Mouse (Mus musculus) left cerebral cortex, postnatal 14 days (tissue): ENCODE results near the gene Slc17a4. TPM values are rescaled to one million over a fixed set of nuclear protein-coding genes. Genes with fewer than 3 reads are reported as not detected.
A peak's percentile ranks its signal among the peaks of the same experiment; 100 is the strongest.

Experiments
- DNase-seq, 2 experiments: peaks; one replicate each; pipeline ENCODE4 v3.0.0; 2021 to 2022; ENCODE audit warnings: low spot score in 2 of 2, mixed read lengths in 1 of 2
- intact Hi-C: fragments of 180-260 bp; cut with DNase I; formaldehyde crosslinking; loops from one replicate; pipeline ENCODE4 v1.15.1; 2025
- total RNA-seq, 2 experiments: library from RNA; stranded (reverse); gene quantifications; 2 replicates each; pipeline ENCODE4 v1.2.3; 2021

Slc17a4 gene
- total RNA-seq, 2 experiments from 2014 or later, result not detected

- no peak for DNase-seq
- intact Hi-C loops, result no loop called here
These were observed 7.9 kb downstream of the Slc17a4 start for GRCm38 (mm10) chr13:23906906-23907305.

- intact Hi-C loops, result no loop called here
- DNase-seq, result no peak
These were observed 16.6 kb downstream of the Slc17a4 start for GRCm38 (mm10) chr13:23898242-23898641.

DNA sequence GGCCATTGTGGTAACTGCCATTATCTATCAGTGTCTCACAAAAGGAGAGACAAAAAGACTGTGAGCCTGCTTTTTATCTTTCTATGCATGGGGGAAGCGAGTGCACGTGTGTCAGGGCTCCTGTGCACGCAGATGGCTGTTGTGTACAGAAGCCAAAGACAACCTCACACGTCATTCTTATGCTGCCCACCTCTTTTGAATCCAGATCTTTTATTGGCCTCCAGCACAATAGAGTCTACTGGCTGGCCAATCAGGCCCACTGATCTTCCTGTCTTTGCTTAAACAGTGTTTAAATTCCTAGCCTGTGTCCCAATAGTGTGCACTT lies 21.6 kb downstream of the Slc17a4 start:
- intact Hi-C loops, result no loop called here
- DNase-seq, result no peak

DNA sequence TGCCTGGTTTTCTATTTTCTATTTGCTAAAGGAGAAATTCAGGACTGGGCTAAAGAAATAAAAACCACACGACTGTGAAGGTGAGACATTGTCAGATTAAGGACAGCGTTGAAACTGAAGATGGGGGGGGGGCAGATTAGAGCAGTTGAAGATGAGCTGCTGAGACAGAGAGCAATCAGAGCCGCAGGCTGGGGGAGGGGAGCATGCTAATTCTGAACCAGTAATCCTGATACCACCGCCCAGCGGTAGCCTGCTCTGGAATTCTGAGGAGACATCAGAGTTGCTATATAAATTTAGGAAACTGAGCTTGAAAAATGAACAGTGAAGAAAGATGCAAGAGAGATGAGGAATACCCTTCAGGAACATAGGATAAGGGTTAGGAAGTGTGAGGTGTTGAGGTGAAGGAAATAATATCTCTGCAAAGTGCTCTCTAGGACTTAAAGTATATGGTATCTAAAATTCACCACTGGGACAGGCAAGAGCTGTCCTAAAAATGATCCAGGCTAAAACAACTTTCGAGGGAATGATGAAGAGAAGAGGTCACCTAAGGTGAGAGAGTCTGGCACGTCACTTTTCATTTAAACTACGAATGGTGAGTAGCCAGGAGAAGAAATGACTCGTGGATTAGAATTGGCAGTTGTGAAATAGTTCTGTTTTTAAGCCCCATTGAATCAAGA lies 22.1 kb downstream of the Slc17a4 start:
- intact Hi-C loops, result no loop called here
- no peak for DNase-seq

- no peak for DNase-seq
- intact Hi-C loops, result loop anchor here (5.0 kb wide), 1 partner anchor 97 kb away; no protein-coding TSS in a partner anchor
These were observed 25.7 kb downstream of the Slc17a4 start for GRCm38 (mm10) chr13:23889011-23889605.

- intact Hi-C loops, result loop anchor here (5.0 kb wide), 1 partner anchor 95 kb away; no protein-coding TSS in a partner anchor
These were observed 27.6 kb downstream of the Slc17a4 start for GRCm38 (mm10) chr13:23887026-23887725.

DNA sequence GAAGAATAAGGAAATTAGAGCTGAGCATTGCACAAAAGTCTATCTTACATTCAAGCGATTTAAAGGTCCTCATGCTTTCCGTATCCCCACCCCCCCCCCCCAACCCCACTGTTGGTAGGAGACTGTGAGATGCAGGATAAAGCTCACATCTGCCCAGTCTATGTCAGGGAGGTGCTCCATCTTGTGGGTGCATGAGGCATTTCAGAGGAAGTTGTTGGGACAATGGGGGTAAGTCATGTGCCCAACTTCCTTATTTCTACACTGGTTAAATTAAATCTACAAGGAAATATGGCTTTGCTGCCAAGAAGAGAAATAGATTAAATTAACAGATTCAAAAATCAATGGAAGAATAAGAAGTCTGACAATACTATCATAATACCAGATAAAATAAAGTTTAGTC lies 29.3 kb downstream of the Slc17a4 start:
- no peak for DNase-seq
- intact Hi-C loops, result loop anchor here (5.0 kb wide), 1 partner anchor 93 kb away; no protein-coding TSS in a partner anchor

More at GRCm38 (mm10) chr13:23887026-23887725, 27.6 kb downstream of the Slc17a4 start:
- DNase-seq, result no peak

GRCm38 (mm10) chr13:23879636-23880035 lies 35.2 kb downstream of the Slc17a4 start:
- intact Hi-C loops, result no loop called here
- DNase-seq, result no peak

GRCm38 (mm10) chr13:23879106-23879505 lies 35.7 kb downstream of the Slc17a4 start:
- intact Hi-C loops, result no loop called here
- DNase-seq, result no peak

- DNase-seq, result no peak
- intact Hi-C loops, result no loop called here
These were observed 41.7 kb downstream of the Slc17a4 start for GRCm38 (mm10) chr13:23873141-23873540.

GRCm38 (mm10) chr13:23869996-23870395 lies 44.8 kb downstream of the Slc17a4 start:
- DNase-seq, result no peak
- intact Hi-C loops, result no loop called here

DNA sequence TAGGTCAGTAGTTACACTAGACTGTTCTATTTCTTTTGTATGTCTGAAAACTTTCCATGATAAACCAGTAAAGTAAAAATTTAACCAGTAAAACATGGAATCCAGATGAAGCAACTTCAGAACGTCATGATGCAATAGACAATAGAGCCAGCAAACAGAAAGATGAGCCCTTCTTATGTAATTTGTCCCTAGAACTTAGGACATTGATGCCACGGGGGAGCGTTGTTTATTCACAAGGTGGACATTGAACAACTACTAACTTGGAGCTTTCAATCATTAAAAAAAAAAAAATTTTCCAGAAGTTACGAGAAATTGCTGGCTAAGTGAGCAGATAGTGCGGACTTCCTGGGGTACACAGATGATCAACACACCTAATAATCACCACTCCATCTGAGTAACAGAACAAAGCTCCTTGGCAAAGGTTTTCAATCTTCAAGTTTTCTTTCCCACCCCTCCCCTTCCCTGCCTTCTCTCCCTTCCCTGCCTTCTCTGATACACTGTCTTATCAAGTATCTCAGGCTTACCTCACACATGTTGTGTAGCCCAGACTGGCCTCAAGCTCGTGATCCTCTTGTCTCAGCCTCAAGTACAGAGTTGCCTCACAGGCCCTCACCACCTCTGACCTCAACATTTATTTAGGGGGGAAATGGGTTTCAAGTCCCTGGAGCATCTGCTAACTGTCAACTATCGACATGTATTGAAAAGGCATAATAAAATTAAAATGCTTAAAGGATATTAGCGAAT lies 45.8 kb downstream of the Slc17a4 start:
- no peak for DNase-seq
- intact Hi-C loops, result no loop called here

DNA sequence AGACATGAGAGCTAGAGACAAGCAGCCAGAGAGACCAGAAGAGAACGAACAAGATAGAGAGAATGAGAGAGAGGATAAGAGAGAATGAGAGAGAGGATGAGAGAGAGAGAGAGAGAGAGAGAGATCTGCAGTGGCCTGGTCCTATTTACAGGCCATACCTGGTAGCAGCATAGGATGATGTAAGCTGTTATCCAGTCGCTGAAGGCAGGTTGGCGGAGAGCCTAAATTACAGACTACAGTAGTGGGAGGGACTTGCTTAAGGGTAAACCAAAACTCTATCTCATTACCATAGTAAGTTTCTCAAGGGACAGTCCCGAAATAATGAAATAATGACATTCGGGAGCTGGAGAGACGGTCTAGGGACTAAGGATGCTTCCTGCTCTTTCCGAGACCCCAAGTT lies 47.4 kb downstream of the Slc17a4 start, which contains the start of gene Slc17a1:
Gene Slc17a1 (plus strand): TSS at position 346 of the 400 bp plus-strand sequence.
- intact Hi-C loops, result no loop called here

DNA sequence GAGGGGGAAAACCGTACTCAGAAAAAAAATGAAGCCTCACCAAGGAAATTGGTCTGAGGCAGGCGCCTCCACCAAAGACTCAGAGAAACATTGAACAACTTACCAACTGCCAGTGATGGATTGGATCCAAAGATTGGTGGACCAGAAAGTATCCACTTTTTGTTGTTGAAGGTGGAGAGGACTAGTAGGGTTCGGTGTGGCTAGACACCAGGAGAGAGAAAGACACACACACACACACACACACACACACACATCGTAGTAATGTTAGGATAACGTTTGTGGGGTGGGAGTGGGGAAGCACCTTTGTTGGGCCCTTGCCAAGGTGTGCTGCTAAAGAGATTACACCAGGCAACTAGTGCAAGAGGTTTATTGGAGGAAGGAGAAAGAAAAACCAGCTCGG lies 47.8 kb downstream of the Slc17a4 start:
- no peak for DNase-seq
- intact Hi-C loops, result no loop called here

More for the DNA sequence above, 47.4 kb downstream of the Slc17a4 start, which contains the start of gene Slc17a1:
- DNase-seq, result no peak

DNA sequence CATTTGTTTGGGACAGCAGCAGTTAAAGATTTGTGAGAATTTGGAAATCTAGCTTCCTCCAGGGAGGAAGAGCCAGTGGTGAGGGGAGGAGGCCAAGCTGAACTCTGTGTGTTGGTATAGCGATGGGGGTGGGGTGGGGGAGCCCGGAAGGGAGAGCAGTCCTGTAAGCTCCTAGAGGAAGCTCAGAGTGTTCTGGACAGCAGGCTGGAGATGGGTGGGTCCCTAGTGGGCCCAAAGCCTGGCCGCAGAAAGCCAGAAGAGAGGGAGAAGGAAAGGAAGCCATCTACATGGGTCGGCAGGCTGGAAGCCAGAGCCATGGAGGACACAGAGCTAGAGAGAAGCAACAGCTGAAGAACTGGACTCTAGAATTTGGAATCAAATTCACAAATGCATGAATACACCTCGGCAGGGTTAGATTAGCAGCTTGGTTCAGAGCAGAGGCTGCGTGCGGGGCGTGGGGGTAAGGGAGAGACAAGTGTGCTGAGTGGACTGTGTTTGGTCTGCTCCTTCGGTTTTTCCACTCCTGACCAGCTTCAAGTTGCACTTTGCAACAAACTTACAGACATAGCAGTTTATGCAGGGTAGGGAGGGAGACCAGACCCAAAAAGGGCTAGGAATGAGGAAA lies 48.6 kb downstream of the Slc17a4 start:
- no peak for DNase-seq
- intact Hi-C loops, result no loop called here

DNA sequence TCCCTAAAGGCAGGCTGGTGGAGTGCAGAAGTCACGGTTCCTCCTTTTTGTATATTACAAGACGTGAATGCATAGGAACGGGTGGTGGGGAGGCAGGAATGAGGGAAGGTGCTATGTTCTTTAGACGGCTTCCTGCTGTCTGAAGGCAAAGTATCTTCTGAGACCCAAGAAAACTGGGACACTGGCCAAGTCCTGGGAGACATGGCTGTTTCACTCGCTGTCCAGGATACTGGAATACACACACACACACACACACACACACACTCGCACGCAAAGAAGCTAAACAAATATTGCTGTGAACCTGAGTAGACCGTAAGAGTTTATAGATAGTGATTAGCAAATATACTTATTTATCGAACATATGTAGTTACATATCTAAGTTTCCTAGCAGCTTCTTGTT lies 50.1 kb downstream of the Slc17a4 start:
- intact Hi-C loops, result no loop called here
- peak in 1 of 2 experiments; percentile 5 for DNase-seq

GRCm38 (mm10) chr13:23861815-23862214 lies 53.0 kb downstream of the Slc17a4 start:
- no peak for DNase-seq
- intact Hi-C loops, result no loop called here

GRCm38 (mm10) chr13:23856401-23856800 lies 58.4 kb downstream of the Slc17a4 start:
- DNase-seq, result no peak
- intact Hi-C loops, result no loop called here

GRCm38 (mm10) chr13:23849299-23849698 lies 65.5 kb downstream of the Slc17a4 start:
- peak in 1 of 2 experiments; percentile 23 for DNase-seq

More at GRCm38 (mm10) chr13:23849299-23849698, 65.5 kb downstream of the Slc17a4 start:
- intact Hi-C loops, result no loop called here
